Mouse (Mus musculus) heart, postnatal 14 days (tissue): ENCODE measurements around the gene Tex12. TPM values are rescaled to one million over a fixed set of nuclear protein-coding genes. Genes with fewer than 3 reads are reported as not detected.

ENCODE experiments used
- DNase-seq, 2 experiments: peaks; one replicate each; pipeline ENCODE4 v3.0.0; 2021 to 2022
- intact Hi-C: fragments of 180-260 bp; cut with DNase I; formaldehyde crosslinking; loops from one replicate; pipeline ENCODE4 v1.15.1; 2025
- long read RNA-seq, 2 experiments: library from polyadenylated mRNA; stranded (forward); transcript quantifications; one replicate each; pipeline ENCODE4 v2.0.0; 2021
- total RNA-seq, 2 experiments: library from RNA; stranded (reverse); gene quantifications; 2 replicates each; pipeline ENCODE4 v1.2.3; 2021

Gene Tex12
- total RNA-seq, result not detected
- long read RNA-seq, experiment 1, result 0 reads
- long read RNA-seq, experiment 2, result 0 reads

DNA sequence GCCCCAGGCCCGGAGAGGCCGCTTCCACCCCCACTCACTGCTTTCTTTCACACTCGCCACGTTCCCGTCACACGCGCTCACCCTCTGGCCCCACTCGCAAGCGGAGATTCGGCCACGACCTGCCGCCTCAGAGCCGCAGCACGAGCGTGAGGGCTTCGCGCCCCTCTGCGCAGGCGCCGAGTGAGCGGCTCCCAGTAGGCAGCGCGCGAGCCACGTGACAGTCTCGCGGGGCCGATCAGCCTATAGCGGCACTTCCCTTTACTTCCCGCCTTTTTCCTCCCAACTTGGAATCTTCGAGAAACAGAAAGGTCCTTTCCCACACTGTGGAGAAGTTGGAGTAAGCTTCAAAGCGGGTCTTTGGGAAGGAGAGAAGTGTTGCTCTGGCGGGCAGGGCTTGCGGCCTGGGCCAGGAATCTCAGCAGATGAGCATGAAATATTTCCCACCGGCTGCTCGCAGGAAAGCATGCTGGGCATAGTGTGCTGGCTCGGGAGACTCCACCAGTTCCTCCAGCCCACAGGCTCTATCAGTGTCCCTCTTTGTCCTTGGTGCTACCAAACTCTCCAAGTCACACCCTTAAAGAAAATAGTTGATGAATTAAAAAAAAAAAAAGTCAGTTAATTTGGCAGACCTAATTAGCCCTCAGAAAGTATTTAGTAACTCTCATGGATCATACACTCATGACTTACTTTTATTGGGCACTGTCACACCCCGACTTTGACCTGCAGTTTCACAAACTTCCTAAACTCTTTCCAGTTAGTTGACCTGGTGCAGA is at the start of gene Tex12:
TSS of gene Tex12 (minus strand) at position 181 of the 773 bp plus-strand sequence.
- DNase-seq, result no peak
- intact Hi-C loops, result no loop called here

DNA sequence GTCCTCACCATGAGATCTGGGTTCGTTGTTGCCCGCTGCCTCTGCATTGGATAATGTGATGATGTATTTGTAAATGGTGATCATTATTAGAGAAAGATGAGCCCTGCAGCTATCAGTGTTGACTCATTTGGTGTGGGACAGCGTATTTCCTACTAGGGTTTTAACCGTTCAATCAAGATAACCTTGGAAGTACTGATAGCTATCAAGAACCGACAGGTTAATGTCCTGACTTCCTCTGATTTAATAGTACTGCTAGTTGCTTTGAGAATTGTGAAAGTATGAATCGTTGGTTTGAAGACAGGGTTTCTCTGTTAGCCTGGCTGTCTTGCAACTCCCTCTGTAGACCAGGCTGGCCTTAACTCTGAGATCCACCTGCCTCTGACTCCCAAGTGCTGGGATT is 43.2 kb upstream of the Tex12 start:
- intact Hi-C loops, result no loop called here
- no peak for DNase-seq

DNA sequence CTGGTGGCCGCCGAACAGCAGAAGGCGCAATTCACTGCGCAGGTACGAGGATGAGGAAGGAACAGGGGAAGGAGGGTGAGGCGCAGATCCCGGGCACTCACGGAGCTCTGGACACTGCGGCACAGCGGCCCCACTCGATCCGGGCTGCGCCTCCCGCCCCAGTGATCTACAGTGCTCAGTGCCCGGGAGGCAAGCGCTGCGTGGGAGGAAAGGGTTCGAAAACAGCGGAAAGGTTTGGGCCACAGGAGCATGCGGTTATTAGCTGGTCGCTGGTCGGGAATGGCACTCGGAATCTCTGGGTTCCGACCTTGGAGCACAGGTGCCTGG is 42.8 kb upstream of the Tex12 start:
- DNase-seq, result no peak
- intact Hi-C loops, result no loop called here

DNA sequence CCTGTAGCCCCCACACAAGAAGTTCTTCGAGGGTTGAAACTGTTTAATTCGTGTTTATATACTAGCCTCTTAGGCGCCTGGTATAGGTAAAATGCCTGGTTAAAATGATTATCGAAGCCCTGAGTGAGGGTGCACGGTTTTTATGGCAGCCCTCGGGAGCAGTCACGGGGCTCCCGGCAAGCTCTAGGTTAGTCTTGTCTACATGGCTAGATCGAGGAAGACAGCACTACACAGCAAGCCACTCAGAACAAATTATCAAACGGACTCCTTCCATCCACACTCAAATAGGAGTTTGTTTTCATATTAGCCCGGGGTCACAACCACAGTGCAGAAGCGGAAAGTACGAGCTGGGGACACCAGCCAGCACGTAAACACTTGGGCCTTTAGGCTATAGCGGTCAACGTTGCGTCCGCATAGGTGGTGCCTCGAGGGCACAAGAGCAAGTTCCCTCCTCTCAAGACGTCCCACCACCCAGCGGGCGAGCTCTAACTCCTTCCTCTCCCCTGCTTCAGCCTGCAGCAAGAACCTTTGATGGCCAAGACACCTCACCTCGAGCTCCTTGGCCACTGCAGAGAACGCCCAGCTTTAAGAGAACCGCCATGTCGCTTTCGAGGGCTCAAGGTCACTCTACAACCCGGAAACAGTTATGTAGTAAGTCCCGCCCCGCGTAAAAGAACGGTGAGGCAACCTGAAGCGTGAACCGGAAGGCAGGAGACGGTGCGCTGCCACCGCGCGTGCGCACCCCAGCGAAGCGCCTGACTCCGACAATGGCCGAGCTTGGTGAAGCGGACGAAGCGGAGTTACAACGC is 42.3 kb upstream of the Tex12 start, which contains the start of the genes Sdhd and Timm8b:
TSS of gene Sdhd (minus strand) at position 624 of the 809 bp plus-strand sequence.
TSS of gene Timm8b (plus strand) at position 722 of the 809 bp plus-strand sequence.
- intact Hi-C loops, result no loop called here
- peak; percentile 93 for DNase-seq

DNA sequence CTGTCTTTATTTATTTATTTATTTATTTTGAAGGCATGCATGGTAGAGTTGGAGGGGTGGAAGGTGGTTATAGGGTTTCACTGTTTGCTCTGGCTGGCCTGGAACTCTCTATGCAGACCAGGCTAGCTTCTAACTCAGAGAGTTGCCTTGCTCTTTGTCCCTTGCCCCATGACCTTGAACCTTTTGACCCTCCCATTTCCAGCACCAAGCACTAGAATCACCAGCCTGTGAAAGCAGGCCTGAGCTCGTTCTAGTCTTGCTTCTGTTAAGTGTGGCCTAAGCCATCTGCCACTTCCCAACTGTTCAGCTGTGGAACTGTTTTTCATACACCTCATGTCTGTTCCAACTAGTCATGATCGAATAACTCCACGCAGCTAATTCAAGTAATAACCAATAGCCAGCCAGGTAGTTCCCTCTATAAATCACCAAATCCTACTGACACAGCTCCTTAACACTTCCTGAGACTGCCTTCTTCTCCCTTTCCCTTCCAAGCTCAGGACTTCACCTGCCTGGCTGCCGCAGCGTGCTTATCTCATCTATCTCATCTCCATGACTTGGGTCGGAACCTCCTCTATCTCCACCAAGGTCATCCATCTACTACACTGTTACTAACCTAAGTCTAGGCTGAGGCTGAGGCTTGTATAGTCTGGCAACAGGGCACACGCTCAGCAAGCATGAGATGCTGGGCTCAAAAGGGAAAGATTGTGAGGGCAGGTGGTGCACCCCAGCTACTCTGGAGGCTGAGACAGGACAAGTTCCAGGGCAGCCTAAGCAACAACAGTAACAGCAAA is 41.1 kb upstream of the Tex12 start:
- intact Hi-C loops, result no loop called here
- DNase-seq, result no peak

DNA sequence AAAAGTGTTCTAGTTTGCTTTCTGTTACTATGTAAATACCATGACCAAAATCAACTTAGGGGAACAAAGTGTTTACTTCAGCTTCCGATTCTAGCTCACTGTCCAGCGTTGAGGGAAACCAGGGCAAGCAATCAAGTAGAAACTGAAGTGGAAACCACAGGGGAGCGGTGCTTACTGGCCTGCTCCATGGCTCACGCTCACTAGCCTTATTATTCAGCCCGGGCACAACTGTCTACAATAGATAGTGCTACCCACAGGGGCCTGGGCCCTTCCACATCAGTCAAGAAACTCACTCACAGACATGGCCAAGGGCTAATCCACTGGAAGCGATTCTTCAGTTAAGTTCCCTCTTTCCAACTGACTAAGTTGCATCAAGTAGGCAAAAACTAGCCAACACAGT is 40.4 kb upstream of the Tex12 start:
- peak in 1 of 2 experiments; percentile 12 for DNase-seq
- intact Hi-C loops, result no loop called here

DNA sequence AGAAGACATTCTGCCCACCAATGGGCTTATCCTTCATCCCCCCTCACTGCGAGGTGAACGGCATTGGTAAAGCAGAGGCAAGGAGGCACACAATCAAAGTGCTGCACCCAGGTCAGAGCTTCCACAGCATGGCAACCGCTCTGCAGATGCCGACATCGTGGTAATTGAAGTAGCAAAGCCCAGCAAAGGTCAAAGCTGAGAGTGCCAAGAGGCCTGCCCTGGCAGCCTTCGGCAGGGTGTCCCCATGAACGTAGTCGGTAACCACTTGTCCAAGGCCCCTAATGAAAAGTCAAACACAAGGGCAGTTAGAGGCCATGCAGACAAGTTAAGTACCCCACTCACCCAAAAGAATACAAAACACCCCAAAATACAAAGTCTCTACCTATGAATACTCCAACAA is 35.8 kb upstream of the Tex12 start:
- DNase-seq, result no peak
- intact Hi-C loops, result no loop called here

DNA sequence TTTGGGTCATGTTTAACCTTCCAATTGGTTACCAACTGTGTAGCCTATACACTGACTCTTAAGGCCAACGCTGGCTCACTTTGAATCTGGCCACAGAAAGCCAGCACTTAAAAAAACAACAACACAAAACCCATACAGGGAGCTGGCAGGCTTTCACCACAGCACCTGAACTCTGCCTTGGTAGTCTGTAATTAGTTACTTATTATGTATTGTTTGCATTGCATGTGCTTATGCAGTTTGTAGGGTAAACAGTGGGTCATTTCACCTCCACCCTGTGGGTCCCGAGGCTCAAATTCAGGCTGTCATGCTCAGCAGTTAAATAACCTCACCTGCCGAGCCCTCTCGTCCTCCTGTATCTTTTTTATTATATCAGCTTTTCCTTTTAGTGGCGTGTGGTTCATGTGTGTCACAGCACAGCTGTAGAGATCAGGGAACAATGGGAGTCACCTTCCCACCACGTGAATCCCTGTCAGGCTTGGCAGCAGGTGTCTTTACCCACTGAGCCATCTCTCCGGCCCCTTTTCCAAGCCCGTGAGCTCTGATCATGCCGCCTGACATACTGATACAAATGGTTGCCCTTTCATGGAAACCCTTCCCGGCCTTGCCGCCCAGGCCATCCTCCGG is 33.8 kb upstream of the Tex12 start:
- intact Hi-C loops, result loop anchor here (5.0 kb wide), 1 partner anchor 133 kb away; no protein-coding TSS in a partner anchor
- DNase-seq, result no peak

DNA sequence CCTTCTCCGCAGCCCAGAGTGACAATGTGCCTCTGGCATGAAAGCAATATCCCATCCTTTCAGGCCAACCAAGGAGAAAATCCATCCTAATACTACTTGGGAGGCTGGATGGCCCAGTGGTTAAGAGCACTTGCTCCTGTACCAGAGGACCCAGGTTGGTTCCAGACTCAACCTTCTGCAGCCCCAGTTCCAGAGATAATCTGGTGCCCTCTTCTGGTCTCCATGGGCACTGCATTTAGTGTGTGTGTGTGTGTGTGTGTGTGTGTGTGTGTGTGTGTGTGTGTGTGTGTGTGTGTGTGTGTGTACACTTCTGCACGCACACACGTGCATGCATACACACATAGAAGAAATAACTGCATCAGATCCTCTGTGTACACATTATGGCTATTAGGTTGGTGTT is 32.4 kb upstream of the Tex12 start:
- intact Hi-C loops, result loop anchor here (5.0 kb wide), 1 partner anchor 131 kb away; no protein-coding TSS in a partner anchor
- DNase-seq, result peak in 1 of 2 experiments; percentile 43

DNA sequence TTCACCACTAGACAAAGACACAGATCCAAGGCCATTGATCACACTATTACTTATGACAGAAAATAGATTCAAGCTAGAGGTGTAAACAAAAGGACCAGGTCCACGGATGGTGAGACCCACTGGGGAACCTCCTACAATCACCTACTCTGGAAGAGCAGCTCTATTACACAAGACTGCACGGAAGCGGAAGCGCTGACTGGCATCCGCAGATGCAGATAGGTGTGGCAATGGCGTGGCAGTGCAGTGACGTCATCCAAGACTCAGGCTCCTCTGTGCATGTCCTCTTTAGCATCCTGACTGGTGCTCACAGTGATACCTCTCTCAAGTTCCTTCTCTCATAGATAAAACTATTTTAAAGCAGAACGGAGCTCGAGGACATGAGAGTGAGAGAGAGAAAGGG is 31.8 kb upstream of the Tex12 start:
- no peak for DNase-seq
- intact Hi-C loops, result loop anchor here (5.0 kb wide), 1 partner anchor 131 kb away; no protein-coding TSS in a partner anchor

DNA sequence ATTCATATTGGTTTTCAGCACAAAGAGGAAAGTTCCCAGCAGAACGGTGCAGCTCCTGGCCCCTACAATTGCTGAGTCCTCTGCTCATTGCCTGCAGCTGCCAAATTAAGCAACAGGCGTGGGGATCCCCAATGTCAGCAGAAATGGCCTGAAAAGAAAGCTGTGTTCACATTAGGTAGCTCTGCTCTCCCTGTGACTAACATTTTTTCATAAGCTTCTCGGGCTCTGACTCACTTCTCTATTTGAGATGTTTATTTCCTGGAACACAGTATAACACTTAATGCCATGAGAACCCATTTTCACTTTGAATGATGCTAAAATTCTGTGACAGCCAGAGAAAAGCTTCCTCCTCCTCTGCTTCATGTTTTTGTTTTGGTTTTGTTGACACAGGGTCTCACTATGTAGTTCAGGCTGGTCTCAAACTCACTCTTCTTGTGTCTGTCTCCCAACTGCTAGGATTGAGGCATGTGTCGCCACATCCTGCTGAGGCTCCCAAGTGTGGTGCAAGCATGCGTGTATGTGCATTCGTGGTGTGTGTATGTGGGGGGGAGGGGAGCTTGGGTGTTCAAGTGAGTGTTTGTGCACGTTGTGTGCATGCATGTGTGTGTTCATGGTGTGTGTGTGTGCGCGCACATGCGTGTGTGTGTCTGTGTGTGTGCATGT is 29.9 kb upstream of the Tex12 start:
- intact Hi-C loops, result loop anchor here (5.0 kb wide), 1 partner anchor 129 kb away; no protein-coding TSS in a partner anchor
- DNase-seq, result no peak

DNA sequence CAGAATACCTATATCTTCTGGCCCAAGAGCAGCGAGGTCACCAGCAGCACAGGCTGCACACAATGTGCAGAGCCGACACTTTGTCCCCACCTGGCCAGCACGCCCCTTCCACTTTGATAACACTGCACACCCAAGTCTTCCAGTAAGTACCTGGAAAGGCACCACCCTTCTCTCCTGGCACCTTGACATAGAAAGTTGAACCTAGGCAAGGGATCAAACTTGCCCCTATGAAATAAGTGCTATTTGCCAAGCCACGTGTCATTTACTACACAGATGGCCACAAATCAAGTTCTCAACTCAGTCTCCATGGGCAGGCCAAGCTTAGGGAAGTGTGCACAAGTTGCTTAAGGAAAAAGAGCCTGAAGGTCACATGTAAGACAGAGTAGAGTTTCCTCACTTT is 25.8 kb upstream of the Tex12 start:
- intact Hi-C loops, result no loop called here
- no peak for DNase-seq

DNA sequence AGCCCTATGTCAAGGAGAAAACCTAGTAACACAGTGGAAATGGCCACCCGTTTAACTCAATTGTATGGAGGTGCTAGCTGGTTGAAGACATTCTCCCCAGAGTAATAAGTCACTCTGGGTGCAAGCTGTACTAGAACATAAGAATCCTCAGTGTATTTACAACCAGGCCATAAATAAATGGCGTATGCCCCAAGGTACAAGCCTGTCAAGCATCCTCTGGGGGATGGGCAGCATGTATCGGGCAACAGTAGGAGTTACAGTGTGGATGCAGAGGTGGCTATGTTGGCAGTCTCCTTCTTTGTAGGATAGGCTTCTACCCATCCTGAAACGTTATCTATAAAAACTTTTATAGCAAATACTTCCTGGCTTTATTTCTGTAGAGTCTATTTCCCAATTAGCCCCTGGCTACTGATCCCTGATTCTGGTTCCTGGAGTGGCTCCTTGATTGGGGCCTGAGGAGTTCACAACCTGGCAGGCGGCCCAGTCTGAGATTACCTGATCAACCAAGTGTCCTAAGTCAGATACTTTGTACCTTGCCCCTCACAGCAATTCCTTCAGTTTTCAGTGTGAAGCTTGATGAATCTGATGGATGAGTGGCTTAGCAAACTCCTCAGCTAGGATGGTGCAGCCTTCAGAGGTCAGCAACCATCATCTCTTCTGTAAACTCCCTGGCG is 24.2 kb upstream of the Tex12 start:
- DNase-seq, result no peak
- intact Hi-C loops, result no loop called here

DNA sequence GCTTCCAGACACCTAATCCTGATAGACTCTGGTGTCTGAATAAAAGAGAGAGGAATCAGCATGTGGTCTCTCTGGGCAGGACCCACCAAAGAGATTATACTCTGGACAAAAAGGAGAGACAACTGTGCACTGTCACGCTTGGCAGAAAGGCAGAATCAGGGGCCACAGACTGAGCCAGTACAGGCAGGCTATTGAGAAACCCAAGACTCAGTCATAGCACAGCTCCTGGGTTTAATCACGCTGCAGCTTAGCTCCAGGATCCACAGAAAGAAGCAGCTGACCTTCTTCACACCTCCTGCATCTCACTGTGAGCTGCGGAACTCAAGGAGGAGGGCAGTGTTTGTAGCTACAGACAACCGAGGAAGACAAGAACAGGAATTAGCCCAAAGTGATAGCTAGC is 19.2 kb upstream of the Tex12 start:
- no peak for DNase-seq
- intact Hi-C loops, result no loop called here

DNA sequence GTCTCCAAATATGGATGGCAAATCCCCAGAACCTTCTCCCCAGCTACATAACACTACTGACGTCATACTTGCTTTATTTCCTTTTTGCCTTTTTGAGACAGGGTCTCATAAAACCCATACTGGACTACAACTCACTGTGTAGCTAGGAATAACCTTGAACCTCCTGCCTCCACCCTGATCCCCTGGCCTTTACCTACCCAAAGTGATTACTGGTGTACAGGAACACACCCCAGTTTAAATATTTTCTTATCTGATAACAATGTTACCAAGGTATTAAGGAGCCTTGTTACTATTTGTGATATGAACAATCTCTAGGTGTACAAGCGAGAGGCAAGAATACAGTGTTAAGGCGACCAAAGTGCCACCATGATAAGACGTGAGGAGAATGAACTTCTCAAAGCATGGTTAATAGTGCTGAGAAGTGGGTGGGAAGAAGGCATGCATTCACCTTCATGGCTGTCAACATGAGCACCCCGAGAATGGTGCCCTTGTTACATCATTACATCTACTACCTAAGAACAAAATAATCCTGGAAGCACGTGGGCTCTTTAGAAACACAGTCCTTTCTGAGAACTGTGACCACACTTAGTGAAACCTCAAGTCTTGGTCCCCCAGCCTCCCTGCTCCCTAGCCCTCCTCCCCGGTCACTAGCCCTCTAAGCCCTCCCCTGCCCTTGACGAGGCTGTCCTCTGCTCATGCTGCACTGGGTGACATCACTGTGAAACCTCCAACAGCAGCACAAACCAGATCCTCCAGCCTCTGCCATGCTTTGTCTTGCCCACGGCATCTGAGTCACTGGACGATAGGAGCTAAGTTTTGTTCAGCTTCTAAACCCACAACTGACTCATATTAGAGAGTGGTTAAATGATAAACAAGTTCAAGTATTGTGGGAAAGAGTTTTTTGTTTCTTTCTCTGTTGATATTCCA is 8.7 kb upstream of the Tex12 start:
- intact Hi-C loops, result no loop called here
- no peak for DNase-seq

DNA sequence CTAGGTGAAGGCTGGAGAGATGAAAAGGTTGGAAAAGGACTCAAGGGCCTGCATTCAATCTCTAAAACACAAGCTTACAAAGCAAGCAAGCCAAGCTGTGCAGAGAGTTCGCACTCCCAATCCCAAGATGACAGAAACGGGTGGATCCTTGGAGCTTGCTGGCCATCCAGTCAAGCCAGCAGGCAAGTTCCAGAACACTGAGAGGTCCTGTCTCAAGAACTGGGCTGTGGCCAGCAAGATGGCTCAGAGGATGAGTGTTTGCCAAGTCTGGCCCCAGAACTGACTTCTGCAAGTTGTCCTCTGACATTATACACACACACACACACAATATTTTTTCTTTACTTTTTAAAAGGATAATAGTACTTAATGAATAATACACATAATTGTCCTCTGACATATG is 6.8 kb upstream of the Tex12 start:
- DNase-seq, result no peak
- intact Hi-C loops, result no loop called here

DNA sequence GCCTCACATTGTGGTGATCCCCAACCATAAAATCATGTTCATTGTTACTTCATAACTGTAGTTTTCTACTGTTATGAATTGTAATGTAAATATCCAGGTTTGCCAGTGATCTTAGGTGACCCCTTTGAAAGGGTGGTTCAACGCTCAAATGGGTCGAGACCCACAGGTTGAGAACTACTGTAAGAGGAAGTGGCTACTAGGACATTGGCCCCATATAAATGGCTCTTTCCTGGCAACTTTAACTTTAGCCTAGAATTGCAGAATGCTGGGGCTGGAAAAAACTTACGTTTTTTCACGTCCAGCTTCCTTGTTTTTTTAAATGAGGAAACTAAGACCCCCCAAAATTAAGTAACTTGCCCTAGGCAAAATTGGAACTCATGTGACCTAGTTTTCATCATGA is 6.2 kb upstream of the Tex12 start:
- intact Hi-C loops, result no loop called here
- DNase-seq, result no peak

DNA sequence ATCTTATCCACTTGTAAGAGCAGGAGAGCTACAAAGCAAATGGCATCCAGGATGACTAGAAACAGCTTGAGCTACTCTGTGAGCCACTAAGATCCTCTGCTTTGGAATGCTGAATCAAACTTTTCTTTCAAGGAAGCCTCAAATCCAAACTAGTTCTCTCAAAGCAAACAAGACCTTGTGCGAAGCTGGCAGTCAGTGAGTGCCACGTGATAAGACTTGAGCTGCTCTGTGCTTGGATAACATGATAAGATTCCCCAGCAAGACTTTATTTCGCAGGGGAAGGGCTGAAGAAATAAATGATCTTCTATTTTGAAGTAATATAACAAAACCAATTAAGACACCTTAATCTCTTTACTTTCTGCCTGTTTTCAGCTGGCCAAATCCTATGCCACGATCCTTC is 4.8 kb upstream of the Tex12 start:
- intact Hi-C loops, result no loop called here
- no peak for DNase-seq
